Mouse (Mus musculus): ENCODE measurements around the gene Pld3. TPM values are rescaled to one million over a fixed set of nuclear protein-coding genes. Genes with fewer than 3 reads are reported as not detected.
A peak's percentile ranks its signal among the peaks of the same experiment; 100 is the strongest.

Pld3 gene
- total RNA-seq, 2 experiments from 2014 or later = 123 to 147 TPM

DNA sequence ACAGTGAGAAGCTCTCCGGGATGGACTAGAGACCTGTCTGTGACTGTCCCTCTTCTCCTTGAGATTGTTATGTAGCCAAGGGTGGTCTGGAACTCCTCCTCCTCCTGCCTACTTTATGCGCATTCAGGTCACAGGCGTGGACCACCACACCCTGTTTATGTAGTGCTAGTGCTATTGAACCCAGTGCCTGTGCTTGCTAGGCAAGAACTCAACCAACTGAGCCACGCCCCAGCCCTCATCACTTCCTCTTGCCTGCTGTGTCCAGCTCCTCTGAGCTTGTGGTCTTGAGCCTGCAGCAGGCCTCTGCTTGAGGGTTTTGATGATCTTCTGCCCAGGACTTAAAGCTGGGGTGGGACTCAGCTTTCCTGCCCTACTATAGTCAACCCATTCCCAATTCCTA lies 19.1 kb upstream of the Pld3 start:
- no peak for DNase-seq (ENCODE audit: low spot score in 2 of 2)

DNA sequence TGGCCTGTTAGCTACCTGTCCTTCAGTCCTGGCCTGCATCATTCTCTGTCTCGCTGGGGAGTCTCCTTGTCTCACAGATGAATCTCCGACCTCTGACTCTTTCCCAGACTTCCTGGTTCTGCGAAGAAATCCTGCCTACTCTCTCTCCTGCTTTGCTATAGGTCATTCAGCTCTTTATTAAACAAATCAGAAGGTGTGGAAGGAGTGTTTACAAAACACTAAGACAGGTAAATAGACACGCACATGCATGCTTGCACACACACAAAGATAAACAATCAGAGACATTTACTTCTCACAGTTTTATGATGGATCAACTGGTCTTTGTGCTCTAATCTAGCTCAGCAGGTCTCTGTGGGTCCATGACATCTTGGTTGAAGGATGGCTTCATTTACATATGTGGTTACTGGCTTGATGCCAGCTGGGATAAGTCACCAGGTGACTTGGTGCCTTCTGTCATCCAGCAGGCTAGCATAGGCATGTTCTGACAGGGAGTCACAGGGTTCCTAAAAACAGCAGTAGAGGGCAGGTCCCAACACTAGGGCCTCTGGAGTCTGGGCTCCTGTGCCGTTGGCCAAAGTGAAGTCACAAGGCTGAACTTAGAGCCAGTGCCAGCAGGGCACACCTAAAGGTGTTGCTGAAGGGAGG lies 16.7 kb upstream of the Pld3 start:
- no peak for DNase-seq (ENCODE audit: low spot score in 2 of 2)

DNA sequence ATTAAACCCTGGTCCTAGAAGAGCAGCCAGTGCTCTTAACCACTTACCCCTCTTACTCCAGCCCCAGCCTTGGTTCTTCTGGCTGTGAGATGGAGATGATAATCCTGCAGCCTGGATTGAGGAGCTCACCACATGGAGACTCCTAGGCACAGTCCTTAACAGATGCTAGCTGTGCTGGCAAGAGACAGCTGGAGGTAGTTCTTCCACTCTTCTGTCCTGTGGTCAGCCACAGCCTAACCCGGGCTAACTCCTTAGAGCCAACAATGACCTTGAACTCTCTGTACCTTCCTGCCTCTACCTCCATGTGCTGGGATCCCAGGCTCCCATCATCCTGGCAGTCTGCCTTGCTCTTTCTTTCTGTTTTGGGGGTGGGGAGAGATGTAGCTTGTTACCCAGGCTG lies 8.0 kb upstream of the Pld3 start:
- DNase-seq (ENCODE audit: low spot score in 2 of 2) = no peak

DNA sequence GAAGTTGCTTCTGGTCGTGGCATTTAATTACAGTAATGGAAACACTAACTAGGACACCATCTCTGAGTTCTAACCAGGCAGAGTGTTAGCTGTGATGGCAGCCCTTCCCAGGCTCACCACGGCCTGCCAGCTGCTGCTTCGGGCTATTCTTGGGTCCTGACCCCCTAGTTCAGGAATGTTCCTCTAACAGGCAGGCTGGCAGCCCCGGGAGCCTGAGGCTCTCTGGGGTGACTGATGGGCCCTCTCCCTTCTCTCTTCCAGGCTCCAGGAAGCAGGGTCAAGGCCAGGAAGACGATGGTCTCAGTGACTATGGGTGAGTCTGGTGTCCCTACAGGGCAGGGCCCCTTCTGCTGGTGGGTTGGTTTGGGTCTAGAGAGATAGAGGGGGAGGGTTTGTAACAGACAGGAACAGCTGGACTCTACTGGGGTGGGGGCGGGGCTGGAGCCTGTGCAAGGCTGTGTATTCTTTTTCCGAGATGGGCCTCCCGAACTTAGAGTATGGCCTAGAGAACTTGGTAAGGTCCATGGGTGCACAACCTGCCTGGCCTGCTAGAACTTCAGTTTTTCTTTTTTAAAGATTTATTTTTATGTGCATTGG lies 7.4 kb upstream of the Pld3 start:
- no peak for DNase-seq (ENCODE audit: low spot score in 2 of 2)

DNA sequence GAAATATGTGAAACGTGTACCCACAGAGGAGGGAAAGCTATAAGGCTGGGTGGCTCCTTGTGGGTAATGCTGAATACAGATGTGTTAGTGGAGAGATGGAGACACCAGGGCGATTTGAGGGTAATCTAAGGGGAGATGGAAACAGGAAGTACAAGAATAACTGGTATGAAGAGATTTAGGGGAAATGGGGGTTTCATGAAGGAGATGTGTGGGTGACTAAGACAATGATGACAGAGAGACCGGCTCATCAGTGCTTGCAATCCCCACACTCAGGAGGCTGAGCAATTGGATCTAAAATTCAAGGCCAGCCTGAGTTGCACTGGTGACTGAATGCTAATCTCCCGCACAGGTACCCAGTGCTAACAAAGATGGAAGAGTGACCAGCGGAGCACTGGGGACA lies 948 bp downstream of the Pld3 start:
- DNase-seq (ENCODE audit: low spot score in 2 of 2) = no peak

DNA sequence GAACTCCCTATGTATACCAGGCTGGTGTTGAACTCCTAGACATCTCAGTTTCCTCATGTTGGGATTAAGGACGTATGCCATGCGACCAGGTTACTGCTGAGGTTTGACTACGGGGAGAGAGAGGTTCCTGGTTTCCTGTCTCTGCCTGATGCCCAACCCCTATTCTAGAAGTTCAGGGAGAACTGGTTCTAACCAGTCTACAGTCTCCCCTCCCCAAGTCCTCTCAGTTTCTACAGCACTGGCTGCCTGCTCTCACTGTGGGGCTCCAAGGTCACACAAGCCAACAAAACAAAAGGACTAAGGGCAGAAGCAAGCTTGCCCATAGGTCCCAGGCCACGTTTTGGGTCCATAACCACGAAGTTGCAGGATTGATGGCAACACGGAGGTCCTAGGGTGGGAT lies 3.4 kb downstream of the Pld3 start:
- DNase-seq (ENCODE audit: low spot score in 2 of 2) = no peak

DNA sequence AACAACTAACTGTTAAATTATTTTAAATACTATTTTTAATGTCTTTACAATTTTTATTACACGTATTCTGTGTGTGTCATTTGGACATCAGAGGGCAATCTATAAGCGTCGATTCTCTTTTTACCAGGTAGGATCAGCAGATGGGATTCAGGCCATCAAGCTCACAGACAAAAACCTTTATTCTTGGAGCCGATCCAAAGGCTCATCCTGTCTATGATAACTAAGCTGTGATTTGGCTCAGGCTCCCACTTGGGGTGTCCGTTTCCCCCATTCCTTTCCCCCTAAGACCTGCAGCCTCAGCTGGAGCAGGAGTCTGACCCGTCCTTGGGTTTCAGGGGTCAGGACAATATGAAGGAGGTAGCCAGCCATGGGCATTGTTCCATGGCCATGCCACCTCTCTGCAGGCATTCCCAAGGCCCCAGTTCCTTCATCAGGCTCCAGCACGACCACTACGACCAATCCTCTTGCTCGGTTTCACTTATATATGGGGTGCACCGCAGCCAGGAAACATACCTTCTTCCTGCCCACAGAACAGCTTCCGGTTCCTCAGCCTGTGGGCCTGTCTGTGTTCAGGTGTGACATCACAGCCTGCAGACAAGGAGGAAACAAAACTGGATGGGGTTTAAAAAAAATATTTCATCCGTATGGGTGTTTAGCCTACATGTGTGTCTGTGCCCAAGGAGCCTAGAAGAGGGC lies 8.2 kb downstream of the Pld3 start:
- no peak for DNase-seq (ENCODE audit: low spot score in 2 of 2)

DNA sequence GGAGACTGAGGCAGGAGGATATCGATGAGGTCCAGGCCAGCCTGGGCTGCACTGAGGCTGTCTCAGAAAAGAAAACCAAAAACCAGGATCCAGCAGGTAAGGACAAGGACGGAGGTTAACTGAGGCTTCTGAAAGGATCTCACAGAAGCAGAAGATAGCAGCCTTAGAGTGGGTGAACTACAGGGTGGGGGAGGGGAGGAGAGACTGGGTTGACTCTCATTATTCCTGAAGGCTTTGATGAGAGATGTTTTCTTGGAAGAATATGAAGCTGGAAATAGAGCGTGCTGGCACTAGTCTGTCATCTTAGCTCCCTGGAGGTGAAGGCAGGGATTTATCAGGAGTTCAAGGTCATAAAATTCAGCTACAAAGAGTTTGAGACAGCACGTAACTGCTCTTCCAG lies 9.2 kb downstream of the Pld3 start:
- DNase-seq (ENCODE audit: low spot score in 2 of 2) = no peak

DNA sequence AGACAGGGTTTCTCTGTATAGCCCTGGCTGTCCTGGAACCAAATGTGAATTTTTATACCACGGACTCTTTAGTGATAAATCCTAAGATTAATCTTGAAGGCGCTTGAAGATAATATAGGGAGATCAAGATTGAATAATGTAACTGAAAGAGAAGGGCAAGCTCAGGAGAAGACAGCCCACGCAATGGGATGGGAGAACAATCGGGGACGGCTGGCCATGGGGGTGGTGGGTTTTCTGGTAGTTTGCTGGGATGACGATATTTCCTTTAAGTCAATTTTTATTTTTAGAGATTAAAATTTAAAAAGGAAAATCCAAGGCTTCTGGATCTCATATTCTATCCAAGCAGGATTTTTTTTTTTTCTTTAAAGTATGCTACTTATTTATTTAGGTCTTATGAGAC lies 10.0 kb downstream of the Pld3 start:
- DNase-seq (ENCODE audit: low spot score in 2 of 2) = no peak

DNA sequence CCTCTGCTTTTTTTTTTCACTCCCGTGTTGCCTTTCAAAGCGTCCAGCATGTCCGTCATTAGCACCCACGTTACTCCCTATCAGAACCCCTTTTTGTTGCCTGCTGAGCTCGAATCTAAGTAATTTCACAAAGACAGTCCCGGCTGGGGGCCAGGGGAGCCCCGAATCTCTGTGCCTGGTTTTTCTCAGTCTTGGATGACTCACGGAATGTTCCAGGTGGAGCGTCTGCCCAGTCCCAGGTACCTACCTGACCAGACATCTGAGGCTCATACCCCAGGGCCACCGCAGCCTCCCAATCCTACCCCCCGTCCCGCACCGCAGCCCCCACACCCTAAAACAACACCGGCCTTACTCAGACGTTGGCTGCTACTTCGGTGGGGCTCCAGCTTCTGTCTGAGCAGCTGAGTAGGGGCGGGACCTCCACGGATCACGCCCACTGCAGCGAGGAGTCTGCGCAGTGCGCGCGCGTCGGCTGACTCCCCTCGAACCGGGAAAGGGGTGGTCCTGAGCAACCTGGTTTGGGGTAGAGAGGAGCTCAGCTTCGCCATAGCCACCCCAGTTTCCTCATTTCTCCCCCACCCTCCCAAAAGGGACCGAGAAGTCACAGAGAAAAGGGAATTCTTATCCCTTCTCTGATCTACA lies 10.5 kb downstream of the Pld3 start:
- DNase-seq (ENCODE audit: low spot score in 2 of 2) = peak; percentile 70 to 77

DNA sequence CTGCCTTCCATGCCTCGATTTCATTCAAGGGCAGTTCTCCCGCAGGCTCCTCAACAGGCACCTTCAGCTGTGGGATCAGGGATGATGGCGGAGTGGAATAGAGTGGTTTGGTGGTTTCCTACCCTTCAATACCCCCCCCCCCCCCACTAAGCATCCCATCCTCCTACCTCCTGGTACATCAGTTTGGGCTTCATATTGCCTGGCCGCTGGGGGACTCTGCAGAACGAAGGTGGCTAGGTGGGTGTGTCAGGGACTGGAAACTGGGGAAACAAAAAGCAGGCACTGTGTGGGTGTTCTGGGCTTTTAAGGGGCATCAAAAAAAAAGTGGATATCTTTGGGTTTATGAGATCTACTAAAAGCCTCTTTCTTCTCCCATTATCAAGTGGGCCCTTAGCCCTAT lies 11.1 kb downstream of the Pld3 start:
- no peak for DNase-seq (ENCODE audit: low spot score in 2 of 2)

DNA sequence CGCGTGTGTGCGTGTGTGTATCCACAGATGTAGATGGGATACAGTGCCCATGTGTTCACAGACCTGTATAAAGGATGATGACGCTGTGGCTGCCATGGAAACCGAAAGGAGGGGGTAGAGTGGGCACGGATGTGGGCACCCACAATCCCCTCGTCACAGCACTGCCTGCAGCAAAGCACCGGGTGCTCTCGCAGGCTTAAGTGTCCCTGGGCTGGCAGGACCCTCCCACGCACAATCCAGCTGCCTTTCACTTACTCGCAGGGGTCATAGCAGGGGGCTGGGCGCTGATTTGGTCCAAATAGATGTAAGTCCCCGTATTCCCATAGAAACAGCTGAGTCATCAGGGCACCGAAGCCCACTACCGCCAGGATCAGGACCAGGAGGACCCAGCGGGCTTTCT lies 11.6 kb downstream of the Pld3 start:
- no peak for DNase-seq (ENCODE audit: low spot score in 2 of 2)

DNA sequence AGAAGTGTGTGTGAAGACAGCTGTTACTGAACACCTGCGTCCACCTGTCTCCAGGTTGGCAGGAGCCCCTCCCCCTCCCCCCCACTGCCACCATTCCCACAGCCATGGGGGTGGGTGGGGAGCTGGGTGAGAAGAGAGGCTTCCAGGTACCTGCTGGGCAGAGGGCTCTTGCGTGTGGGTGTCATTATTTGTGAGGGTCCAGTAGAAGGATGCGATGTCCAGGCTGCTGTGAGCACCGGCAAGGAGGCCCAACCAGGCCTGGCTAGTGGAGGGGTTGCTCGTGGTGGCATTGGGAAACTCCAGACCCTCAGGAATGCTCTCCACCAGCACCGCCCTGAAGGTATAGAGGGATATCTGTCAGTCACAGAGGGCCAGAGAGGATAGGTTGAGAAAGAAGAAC lies 12.1 kb downstream of the Pld3 start:
- no peak for DNase-seq (ENCODE audit: low spot score in 2 of 2)

DNA sequence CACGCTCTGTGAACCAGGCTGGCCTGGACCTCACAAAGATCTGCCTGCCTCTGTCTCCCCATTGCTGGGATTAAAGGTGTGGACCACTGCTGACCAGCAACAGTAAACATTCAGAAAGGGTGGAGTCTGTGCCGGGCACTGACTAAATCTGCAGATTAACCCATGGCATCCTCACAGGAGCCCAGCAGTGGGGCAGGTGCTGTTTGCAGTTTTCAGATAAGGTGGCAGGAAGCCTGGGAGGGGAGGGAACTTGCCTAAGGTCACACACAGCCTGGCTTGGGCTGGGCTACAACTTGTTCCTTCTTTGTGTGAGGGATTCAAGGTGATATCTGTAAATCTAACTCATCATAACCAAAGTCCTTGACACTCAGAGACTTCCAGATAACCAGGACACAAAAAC lies 12.5 kb downstream of the Pld3 start:
- no peak for DNase-seq (ENCODE audit: low spot score in 2 of 2)

DNA sequence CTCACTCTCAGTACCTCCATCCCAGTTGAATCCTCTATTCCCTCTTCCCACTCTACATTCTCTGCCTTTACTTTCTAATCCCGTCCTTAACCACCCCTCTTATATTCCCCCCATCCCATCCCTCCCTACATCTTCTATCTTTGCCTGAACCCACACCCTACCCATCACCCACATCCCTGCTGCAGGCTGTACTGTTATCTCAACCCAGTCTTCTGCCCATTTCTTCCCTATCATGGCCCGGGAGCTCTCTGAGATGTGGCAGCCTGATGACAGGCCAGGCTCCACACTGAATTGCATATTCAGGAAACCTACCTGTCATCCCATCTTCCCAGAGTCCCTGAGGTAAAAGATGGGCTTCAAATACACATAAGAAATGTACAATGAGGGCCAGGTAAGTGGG lies 14.2 kb downstream of the Pld3 start:
- DNase-seq (ENCODE audit: low spot score in 2 of 2) = no peak

DNA sequence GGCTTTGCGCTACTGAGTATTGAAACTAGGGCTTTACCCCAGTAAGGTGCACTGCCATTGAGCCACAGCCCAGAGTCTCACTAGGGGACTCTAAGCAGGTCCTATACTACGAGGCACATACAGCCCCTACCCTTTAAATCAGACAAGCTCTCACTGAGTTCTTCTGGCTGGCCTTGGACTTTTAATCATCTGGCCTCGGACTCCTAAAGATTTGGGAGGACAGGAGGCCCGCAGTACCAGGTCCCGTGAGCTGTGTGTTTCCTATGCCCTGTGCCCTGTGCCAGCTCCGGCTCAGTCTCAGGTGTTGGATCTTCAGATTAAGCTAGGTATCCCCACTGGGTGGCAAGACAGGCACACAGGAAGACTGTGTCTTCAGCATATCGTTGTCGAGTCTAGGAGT lies 15.0 kb downstream of the Pld3 start:
- no peak for DNase-seq (ENCODE audit: low spot score in 2 of 2)

DNA sequence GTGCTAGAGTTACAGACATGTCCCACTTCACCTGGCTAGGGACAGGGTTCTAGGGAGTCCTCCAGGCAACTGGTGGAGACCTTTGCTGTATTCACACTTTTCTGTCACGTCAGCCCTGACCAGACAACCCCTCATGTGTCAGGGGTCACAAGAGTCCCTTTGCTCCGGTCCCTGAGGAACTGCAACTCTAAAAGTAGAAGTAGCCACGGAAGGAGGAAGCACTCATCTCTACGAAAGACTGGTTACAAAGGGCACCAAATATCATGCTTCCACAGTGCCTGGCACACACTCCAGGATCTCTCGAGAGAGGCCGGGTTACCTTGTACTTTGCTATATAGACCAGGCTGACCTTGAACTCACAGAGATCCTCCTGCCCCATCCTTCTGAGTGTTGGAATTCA lies 16.4 kb downstream of the Pld3 start:
- no peak for DNase-seq (ENCODE audit: low spot score in 2 of 2)

DNA sequence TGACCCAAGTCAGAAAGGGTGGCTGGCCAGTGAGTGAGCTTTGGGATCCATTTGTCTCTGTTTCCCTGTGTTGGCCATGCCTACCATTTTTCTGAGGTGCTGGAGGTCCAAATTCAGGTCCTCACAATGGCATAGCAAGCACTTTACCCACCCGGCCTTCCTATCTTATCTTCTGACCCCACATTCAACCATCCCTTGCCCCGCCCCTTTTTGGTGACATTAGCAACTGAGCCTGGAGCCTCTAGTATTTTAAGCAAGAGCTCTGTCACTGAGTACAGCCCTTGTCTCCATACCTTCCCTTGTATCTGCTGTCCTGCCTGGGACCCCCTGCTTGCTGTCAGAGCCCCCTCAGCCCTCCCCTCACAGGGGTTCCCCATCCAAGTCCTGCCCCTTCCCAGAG lies 17.6 kb downstream of the Pld3 start:
- DNase-seq (ENCODE audit: low spot score in 2 of 2) = no peak

DNA sequence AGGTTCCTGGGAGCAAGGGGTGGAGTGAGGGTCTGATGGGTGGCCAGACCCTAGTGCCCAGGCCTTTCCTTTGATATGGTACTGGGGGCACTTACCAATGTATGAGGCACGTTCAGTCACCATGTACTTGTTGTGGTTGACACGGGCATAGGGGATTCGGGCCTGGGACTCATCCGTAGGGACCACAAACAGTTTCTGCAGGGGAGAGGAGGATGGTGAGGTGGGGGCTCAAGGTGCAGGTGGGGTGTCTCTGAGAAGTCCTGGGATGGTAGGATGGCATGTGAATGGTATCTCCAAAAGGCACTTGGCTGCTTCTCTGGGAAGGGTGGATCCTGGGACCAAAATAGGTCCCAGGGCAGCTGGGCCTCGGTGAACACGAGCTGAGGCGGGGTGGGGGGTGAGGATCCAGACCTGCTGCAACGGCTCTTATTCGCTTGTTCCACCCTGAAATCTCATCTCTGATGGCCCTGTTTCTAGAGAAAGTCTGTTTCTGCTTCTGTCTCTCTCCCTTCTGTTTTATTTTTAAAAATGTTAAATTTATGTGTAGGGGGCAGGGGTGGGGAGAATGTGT lies 20.5 kb downstream of the Pld3 start:
- no peak for DNase-seq (ENCODE audit: low spot score in 2 of 2)

DNA sequence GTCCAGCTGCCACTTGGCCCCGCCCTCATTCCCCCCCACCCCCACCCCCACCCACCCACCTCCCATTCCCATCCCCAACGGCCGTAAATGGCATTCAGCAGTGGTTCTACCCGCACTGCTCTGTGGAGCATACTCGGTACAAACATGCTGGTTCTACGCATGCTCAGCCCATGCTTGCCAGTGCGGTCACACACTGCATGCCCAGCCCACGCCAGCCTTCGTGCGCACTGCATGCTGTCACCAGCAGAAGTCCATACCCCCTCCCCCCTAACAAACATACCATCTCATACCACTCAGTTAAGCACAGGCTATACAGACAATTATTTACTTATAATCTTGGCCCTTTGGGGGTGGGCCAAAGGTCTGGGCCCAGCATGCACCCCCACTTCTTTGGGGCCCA lies 21.3 kb downstream of the Pld3 start:
- no peak for DNase-seq (ENCODE audit: low spot score in 2 of 2)

DNA sequence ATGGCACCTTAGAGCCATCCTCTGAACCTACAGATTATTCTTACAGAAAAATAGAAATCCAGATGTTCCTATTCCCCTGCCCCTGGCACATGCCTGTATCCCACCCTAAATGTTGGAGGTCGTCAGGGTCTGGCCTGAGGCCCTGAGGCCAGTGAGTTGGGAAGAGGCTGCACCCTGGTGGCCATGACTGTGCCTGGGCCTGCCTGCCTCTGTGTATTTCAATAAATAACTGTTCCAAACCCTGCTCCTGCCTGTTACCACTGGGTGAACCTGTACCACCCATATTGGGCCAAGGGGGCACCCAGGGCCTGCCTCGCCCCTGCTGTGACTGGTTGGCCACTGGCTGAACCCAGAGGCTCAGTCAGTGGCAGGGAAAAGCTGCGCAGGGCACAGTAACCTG lies 22.1 kb downstream of the Pld3 start:
- DNase-seq (ENCODE audit: low spot score in 2 of 2) = no peak

DNA sequence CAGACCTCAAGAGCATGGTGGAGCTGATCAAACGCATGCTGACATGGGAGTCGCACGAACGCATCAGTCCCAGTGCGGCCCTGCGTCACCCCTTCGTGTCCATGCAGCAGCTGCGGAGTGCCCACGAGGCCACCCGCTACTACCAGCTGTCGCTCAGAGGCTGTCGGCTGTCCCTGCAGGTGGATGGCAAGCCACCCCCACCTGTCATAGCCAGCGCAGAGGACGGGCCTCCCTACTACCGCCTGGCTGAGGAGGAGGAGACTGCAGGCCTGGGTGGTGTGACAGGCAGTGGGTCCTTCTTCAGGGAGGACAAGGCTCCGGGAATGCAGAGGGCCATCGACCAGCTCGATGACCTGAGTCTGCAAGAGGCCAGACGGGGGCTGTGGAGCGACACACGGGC lies 23.9 kb downstream of the Pld3 start:
- DNase-seq (ENCODE audit: low spot score in 2 of 2) = no peak
